Mouse (Mus musculus) hindbrain, embryonic 11.5 days (tissue): ENCODE data around the gene Slc30a9. TPM values are rescaled to one million over a fixed set of nuclear protein-coding genes. Genes with fewer than 3 reads are reported as not detected.
A peak's percentile ranks its signal among the peaks of the same experiment; 100 is the strongest.

Source experiments
- ATAC-seq: fragments of 200-750 bp; cut with Nextera tagmentation; 2 replicates; pipeline ENCODE4 v1.8.0; 2017; ENCODE audit warnings: mild to moderate bottlenecking, moderate TSS enrichment, moderate library complexity; ENCODE audit not compliant: low FRiP score
- DNase-seq: peaks from one replicate; pipeline ENCODE4 v3.0.0-alpha.2; 2015; ENCODE audit warnings: low spot score
- H3K27ac ChIP-seq: fragments of 300-500 bp; sonication (generic); 2 replicates; pipeline ENCODE4 v1.5.1; 2014; ENCODE audit warnings: mild to moderate bottlenecking, low read depth, low read length
- H3K27me3 ChIP-seq: fragments of 300-500 bp; sonication (generic); 2 replicates; pipeline ENCODE4 v1.6.1; 2014; ENCODE audit warnings: mild to moderate bottlenecking, low read length, moderate library complexity, mixed read lengths; ENCODE audit not compliant: control insufficient read depth, insufficient read depth
- H3K36me3 ChIP-seq: fragments of 300-500 bp; sonication (generic); 2 replicates; pipeline ENCODE4 v1.6.1; 2014; ENCODE audit warnings: mild to moderate bottlenecking, low read length, moderate library complexity, mixed read lengths; ENCODE audit not compliant: control insufficient read depth, insufficient read depth
- H3K4me1 ChIP-seq: fragments of 300-500 bp; sonication (generic); replicated peaks from 2 replicates; pipeline ENCODE4 v1.6.1; 2014; ENCODE audit warnings: low read length, mixed read lengths; ENCODE audit not compliant: control insufficient read depth, insufficient read depth
- H3K4me2 ChIP-seq: fragments of 300-500 bp; sonication (generic); replicated peaks from 2 replicates; pipeline ENCODE4 v1.6.1; 2014; ENCODE audit warnings: mild to moderate bottlenecking, low read depth, low read length
- H3K4me3 ChIP-seq: fragments of 300-500 bp; sonication (generic); 2 replicates; pipeline ENCODE4 v1.5.1; 2014; ENCODE audit warnings: low read depth, low read length
- H3K9ac ChIP-seq: fragments of 300-500 bp; sonication (generic); 2 replicates; pipeline ENCODE4 v1.6.1; 2014; ENCODE audit warnings: low read depth, low read length
- H3K9me3 ChIP-seq: fragments of 300-500 bp; sonication (generic); 2 replicates; pipeline ENCODE4 v1.6.1; 2016; ENCODE audit warnings: low read length; ENCODE audit not compliant: control insufficient read depth
- WGBS: fragments of 180-500 bp; shearing (Covaris S2); extraction: QIAGEN DNeasy Blood & Tissue Kit; methylation state at CpG from one replicate; pipeline ENCODE4 v1.1.7; 2014; 5-methylcytosine and 5-hydroxymethylcytosine counted together
- polyA plus RNA-seq: library from polyadenylated mRNA; unstranded; fragments of >200 nt; fragmentation: Nextera tagmentation; extraction: Ambion mirVana; gene quantifications from 2 replicates; pipeline ENCODE4 v1.2.1, GENCODE M21; 2014

Slc30a9 gene
- 166 and 178 TPM in 2 replicates for polyA plus RNA-seq

DNA sequence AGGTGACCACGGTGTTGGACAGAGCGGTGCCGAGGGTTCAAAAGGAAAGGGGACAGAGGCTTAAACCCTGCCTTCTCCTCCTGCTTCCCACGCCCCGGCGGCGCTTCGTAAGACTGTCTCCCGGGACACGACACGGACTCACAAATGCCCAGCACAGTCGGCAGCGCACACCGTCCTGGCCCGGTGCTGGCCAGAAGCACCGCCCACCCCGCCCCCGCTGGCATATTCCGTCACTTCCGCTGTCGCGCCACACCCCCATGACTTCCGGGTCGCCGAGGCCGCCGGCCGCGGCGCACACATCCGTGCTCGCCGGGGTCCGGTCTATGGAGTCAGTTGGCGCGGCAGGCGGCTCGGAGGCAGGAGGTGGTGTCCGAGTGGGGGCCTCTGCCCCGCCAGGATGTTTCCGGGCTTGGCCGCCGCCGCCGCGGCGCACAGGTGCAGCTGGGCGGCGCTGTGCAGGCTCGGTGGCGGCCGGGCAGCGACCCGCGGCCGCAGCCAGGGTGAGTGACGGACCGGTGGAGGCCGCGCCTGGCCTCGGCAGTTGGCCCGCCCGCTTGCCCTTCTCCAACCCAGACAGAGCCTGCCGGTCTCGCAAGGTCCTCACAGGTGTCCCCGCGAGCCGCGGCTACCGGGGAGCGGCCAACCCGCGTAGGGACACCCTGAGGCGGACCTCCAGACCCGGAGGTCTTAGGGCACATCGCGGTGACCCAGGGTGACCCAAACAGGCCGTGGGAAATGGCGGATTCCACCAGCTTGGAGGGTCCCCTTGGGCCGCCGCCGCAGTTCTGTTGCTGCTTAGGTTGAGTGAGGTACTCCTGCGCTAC is at the start of gene Slc30a9:
Slc30a9 (plus strand) TSS at position 258 of the 824 bp plus-strand sequence.
- peak; percentile 94 for DNase-seq
- H3K4me3 ChIP-seq, result peak within 1 kb of the TSS; percentile 88
- WGBS, result under 1% methylated on average over 81 of the region's 83 CpGs

DNA sequence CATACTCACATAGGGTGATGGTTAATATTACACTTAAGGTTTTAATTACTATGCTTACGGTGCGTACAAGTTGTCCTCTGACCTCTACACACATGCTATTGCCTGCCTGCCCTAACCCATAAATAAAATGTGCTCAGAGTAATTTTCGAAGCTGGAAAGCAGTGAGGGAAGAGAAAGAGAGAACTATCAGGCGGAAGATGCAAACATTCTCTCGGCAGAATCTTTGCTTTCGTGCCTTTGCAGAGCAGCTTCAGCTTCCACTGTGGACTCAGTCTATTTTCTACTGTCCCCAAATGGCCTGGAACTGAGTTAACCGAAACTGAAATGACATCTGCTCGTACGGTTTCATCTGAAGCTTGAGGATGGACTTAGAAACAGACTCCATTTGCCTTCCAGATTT is 48.3 kb upstream of the Slc30a9 start:
- no peak overlapping the region for H3K9ac ChIP-seq
- no peaks in the 10 kb centered on the region for H3K4me1 ChIP-seq
- ATAC-seq (no peak), DNase-seq (no peak)
- H3K9me3 ChIP-seq, result no peaks in the 10 kb centered on the region
- H3K36me3 ChIP-seq, result no peaks in the 10 kb centered on the region
- H3K27ac ChIP-seq, result no peak overlapping the region
- 86% methylated on average over 9 of the region's 9 CpGs for WGBS
- no peak overlapping the region for H3K4me2 ChIP-seq
- H3K4me3 ChIP-seq, result no peak overlapping the region
- H3K27me3 ChIP-seq, result no peaks in the 10 kb centered on the region

More for the DNA sequence above, at the start of gene Slc30a9:
- Histone ChIP-seq H3K9ac (peak within 1 kb of the TSS; percentile 89), H3K36me3 (no peaks in the 10 kb centered on the region), H3K27me3 (no peaks in the 10 kb centered on the region), H3K9me3 (no peaks in the 10 kb centered on the region), H3K27ac (peak within 1 kb of the TSS; percentile 78), H3K4me2 (peak within 1 kb of the TSS; percentile 66), H3K4me1 (no peaks in the 10 kb centered on the region; the same call in 1 of the 2 replicates)
- ATAC-seq, result peak; percentile 98

- Histone ChIP-seq H3K36me3 (no peaks in the 10 kb centered on the region), H3K4me2 (peak overlapping the region; percentile 39), H3K4me1 (no peaks in the 10 kb centered on the region), H3K4me3 (peak overlapping the region; percentile 90), H3K9ac (0 out of 2 replicates have a peak overlapping the region, but pooled peaks have one; percentile 27), H3K27ac (no peak overlapping the region), H3K9me3 (no peaks in the 10 kb centered on the region), H3K27me3 (no peaks in the 10 kb centered on the region)
- DNase-seq (no peak), ATAC-seq (no peak)
- WGBS, result 0% methylated on average over 9 of the region's 9 CpGs
Observed at GRCm38 (mm10) chr5:67260159-67260530, 46.6 kb upstream of the Slc30a9 start.

GRCm38 (mm10) chr5:67260531-67261371 is 46.0 kb upstream of the Slc30a9 start, which contains the start of gene Tmem33:
TSS of gene Tmem33 (plus strand) at chr5:67260565.
- WGBS, result under 1% methylated on average over 67 of the region's 67 CpGs
- Histone ChIP-seq H3K27me3 (no peaks in the 10 kb centered on the region), H3K27ac (peak within 1 kb of the TSS; percentile 92), H3K36me3 (peaks cover 4% of the 10 kb centered on the region; the same call in 1 of the 2 replicates), H3K4me1 (no peaks in the 10 kb centered on the region), H3K9me3 (no peaks in the 10 kb centered on the region), H3K4me3 (peak within 1 kb of the TSS; percentile 90), H3K4me2 (peak within 1 kb of the TSS; percentile 71), H3K9ac (peak within 1 kb of the TSS; percentile 89)
- ATAC-seq (peak; percentile 93), DNase-seq (peak; percentile 95)

DNA sequence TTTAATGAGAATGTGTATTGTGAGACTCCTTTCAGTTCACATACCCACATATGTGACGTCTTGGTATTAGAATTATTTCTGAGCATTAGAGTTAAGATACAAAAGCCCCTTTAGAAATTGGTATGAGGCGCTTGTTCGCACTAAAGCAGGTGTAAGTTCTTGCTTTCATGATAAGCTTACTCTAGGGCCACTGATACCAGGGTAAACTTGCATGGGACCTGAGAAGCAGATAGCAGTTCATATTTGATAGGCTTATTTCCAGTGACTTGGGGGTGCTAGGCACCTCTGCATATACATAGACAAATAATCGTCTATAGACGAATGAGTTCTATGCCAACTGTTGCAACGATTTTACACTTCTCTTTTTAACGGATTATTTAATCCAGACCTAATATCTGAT is 43.8 kb upstream of the Slc30a9 start:
- Histone ChIP-seq H3K9me3 (no peaks in the 10 kb centered on the region), H3K27me3 (no peaks in the 10 kb centered on the region), H3K36me3 (peaks cover 12% of the 10 kb centered on the region), H3K4me3 (no peak overlapping the region), H3K9ac (no peak overlapping the region), H3K4me1 (no peaks in the 10 kb centered on the region), H3K27ac (no peak overlapping the region), H3K4me2 (no peak overlapping the region)
- ATAC-seq (no peak), DNase-seq (no peak)
- WGBS, result 94% methylated on average over 7 of the region's 7 CpGs

- Histone ChIP-seq H3K9ac (no peak overlapping the region), H3K9me3 (no peaks in the 10 kb centered on the region), H3K27me3 (no peaks in the 10 kb centered on the region), H3K4me1 (no peaks in the 10 kb centered on the region), H3K36me3 (peaks cover 12% of the 10 kb centered on the region), H3K4me2 (no peak overlapping the region), H3K4me3 (no peak overlapping the region), H3K27ac (no peak overlapping the region)
- no peak for ATAC-seq
- 94% methylated on average over 1 of the region's 1 CpGs for WGBS
- peak; percentile 23 for DNase-seq
Observed at GRCm38 (mm10) chr5:67266106-67266505, 40.6 kb upstream of the Slc30a9 start.

- H3K9ac ChIP-seq, result no peak overlapping the region
- no peaks in the 10 kb centered on the region for H3K9me3 ChIP-seq
- H3K27me3 ChIP-seq, result no peaks in the 10 kb centered on the region
- peaks cover 12% of the 10 kb centered on the region for H3K36me3 ChIP-seq
- H3K4me1 ChIP-seq, result no peaks in the 10 kb centered on the region
- no peak overlapping the region for H3K4me2 ChIP-seq
- DNase-seq (no peak), ATAC-seq (no peak)
- no peak overlapping the region for H3K4me3 ChIP-seq
- WGBS, result 95% methylated on average over 8 of the region's 8 CpGs
- no peak overlapping the region for H3K27ac ChIP-seq
Observed at GRCm38 (mm10) chr5:67269309-67269708, 37.4 kb upstream of the Slc30a9 start.

- H3K27me3 ChIP-seq, result no peaks in the 10 kb centered on the region
- H3K4me3 ChIP-seq, result no peak overlapping the region
- ATAC-seq (no peak), DNase-seq (no peak)
- H3K4me1 ChIP-seq, result no peaks in the 10 kb centered on the region
- H3K4me2 ChIP-seq, result no peak overlapping the region
- no peak overlapping the region for H3K9ac ChIP-seq
- no peak overlapping the region for H3K27ac ChIP-seq
- no peaks in the 10 kb centered on the region for H3K9me3 ChIP-seq
- 96% methylated on average over 9 of the region's 9 CpGs for WGBS
- peaks cover 8% of the 10 kb centered on the region for H3K36me3 ChIP-seq
Observed at GRCm38 (mm10) chr5:67279407-67279806, 27.3 kb upstream of the Slc30a9 start.
